Mouse (Mus musculus) frontal cortex, postnatal 36 days (tissue): ENCODE data around the gene Sf3b5.
A peak's percentile ranks its signal among the peaks of the same experiment; 100 is the strongest.
"Not testable (repeated sequence)": the region's sequence is repeated elsewhere in the genome, so short reads cannot be mapped to it uniquely, and the experiment has no call there.

Experiments used
- DNase-seq, 2 experiments: peaks; one replicate each; pipeline ENCODE4 v3.0.0; 2022; ENCODE audit warnings: low spot score in 2 of 2

The Sf3b5 gene

DNA sequence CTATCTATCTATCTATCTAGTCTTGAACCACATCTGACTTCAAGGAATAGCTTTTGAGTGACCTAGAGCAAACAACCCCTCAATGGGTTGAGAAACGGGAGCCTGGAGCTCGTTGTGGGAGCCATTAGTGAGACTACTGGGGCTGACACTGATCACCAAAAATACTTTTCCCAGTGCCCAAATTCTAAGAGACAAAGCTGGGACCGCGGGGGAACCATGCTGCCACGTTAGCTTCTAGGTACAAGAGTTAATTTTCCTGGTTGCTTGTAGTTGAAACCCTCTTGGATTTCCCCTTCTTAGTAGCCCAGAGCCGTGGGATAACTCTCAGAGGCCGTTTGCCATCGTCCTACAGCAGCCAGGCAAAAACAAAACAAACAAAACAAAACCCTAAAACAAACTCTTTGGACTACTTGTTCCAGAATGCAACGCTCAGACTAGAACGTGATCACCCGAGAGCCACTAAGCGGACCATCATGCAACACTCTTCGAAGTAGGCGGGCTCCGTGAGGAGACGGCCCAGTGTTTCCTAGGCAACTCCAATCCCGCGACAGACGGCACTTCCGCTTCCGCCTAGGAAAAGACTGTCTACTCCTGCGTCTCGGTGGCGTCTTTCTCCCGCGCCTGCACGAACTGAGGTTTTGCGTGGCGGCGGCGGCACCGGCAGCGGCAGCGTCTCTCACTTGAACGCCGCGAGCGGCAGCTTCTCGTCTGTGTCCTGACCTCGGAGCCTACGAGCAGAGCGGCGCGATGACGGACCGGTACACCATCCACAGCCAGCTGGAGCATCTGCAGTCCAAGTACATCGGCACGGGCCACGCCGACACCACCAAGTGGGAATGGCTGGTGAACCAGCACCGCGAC is 3.0 kb downstream of the Sf3b5 start:
- DNase-seq: peak; percentile 95 to 98

DNA sequence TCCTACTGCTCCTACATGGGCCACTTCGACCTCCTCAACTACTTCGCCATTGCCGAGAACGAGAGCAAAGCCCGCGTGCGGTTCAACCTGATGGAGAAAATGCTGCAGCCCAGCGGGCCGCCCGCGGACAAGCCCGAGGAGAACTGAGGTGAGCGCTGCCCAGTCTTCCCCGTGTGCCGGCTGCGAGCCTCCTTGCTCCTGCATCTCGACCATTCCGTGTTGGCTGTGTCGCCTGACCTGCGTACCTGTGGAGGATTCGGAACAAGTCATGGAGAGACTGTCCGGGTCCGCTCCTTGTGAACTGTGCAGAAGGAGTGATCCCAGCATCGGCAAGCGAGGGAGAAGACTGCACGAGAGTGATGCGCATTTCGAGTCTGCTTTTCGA is 3.6 kb downstream of the Sf3b5 start:
- DNase-seq: no peak

DNA sequence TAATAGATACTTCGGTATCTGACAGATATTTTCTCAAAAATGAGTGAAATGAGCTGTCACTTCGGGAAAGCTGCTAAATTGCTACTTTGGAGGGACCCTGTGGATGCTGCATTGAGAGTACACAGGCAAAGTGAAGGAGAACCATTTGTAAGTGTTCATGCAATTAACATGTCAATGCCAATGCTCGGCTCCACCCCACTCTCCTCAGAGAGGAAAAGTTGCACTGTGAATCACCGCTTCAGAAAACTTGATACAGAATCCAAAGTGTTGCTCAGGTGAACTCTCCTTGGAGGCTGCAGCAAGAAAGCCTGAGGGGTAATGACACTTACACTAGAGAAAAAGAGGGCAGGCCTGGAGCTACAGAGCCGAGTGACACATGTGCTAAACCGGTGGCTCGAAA is 8.9 kb downstream of the Sf3b5 start:
- no peak for DNase-seq

DNA sequence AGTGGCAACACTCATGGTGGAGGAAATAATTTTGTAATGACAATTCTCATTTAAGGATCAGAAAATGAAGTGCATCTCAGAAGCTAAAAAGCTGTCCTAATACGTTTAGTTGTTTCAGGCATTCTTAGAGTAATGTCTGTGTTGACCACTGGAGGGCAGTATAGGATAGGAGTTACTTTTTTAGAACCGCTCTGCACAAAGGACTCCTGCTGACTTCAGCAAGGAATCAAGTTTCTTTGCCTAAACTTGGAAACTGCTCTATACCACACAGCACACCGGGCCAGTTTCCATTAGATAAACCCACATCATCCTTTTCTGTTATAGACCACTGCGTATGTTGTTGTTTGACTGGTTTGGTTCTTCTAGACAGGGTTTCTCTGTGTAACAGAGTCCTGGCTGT is 11.4 kb downstream of the Sf3b5 start:
- peak; percentile 29 to 86 for DNase-seq

DNA sequence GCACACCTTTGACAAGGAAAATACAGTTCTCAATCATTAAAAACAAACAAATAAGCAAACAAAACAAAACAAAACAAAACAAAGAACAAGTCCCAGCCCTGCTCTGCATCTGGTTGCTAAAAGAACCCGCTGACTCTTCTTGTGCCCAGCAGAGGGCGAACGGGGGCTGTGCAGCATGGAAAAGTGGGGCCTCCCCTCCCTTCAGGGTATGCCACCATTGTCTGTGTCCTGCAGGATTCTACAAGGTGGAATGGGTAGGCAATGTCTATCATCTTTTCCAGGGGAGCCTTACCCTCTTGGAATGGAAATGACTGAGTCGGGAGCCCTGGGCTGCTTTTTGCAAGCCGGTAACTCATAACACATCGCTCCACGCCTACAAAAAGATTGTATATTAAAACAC is 13.4 kb downstream of the Sf3b5 start:
- peak in 1 of 2 experiments; percentile 35 for DNase-seq

DNA sequence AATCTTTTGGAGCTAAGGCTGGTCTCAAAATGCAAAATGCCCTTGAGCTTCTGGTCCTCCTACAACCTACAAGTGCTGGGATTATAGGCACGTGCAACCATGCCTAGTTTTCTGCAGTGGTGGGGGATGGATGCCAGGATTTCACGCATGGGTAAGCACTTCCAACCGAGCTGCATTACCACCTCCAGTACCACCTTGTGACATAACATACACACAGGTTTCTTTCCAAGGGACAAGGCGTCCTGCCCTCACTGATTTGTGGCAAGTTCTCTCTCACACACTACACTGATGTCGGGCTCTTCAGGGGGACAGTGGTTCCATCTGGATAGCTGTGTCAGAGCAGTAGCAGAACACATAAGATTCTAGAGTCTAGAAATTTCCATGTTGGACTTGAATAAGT is 13.9 kb downstream of the Sf3b5 start:
- no peak for DNase-seq

DNA sequence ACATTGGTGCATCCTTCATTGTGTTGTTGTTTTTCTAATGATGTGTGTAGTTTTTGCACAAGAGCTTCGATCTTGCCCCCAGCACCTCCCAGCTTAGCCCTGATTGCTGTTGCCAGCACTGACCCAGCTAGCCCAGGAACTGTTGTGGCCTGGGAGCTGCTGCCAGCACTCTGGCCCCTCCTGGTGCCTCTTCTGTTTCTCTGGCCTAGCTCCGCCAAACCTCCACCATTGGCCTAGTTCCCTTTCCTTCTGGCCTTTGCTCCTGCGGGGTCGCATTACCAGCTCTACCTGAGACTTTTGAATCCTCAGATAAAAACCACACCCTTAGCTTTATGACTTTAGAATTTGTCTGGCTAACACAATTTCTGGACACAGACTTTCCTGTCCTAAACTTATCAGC is 17.0 kb downstream of the Sf3b5 start:
- no peak for DNase-seq

DNA sequence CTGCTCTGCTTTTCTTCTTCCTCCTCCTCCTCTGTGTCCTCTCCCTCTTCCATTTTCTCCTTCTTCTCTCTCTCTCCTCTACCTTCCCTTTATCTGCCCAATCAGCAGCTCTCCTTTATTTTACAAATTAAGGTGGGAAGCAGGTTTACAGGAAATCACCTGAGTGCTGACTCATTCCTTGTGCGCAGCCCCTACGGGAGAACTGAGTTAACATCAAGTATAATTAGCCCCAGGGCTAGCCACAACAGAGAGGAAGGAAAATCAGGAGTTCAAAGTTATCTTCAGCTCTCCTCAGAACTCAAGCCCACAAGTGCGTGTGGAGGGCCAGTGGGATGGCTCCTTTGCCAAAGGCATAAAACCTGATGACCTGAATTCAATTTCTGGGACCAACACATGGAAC is 18.8 kb downstream of the Sf3b5 start:
- DNase-seq: not testable (repeated sequence)

DNA sequence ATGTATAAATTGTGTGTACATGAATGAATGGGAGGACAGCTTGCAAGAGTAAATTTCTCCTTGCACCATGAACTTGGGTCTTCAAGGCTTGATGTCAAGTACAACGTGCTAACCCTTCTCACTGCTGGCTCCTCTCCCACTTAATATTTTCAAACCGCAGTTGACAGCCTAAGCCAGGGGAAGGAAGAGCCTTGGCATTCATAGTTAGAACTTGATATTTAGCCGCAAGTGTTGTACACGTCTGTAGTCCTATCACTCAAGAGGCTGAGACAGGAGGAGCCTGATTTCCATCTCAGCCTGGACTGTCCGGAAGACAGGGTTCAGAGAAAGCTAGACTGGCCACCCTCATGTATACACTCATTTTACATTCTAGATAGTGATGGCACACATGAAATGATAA is 22.6 kb downstream of the Sf3b5 start:
- DNase-seq: no peak

DNA sequence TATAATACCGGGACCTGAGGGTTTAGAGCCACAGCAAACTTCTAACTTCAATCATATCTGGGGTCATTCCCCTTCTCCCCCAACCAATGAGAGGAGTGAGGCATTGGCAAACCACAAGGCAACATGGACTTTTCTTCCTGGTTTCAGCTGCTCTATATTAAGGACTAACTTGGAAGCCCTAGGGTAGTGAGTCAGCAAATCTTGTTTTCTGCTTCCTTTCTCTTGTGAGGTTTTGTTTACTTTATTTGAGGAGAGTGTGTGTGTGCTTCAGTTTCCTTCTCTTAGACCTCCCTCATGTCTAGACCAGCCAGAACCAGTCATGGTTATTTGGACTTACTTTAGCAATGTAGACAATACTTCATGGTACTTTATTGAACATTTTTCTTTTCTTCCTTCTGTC is 23.1 kb downstream of the Sf3b5 start:
- DNase-seq: no peak

DNA sequence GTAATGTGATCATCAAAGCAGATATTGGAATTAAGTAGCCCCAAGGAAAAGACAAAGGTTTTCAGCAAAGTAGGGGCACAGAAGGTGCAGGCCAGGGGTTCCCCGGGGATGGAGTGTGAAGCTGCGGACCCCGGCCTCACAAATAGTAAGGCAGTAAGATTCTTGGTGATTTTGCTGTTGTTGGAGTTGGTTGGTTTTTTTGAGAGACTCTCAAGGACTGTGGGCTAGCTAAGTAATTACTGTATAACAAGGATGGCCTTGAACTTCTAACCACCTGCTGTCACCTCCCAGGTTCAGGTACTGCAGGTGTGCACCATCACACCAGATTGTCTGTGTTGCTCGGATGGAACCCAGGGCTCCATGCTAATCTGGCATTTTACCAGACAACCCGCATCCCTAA is 24.3 kb downstream of the Sf3b5 start:
- DNase-seq: no peak

DNA sequence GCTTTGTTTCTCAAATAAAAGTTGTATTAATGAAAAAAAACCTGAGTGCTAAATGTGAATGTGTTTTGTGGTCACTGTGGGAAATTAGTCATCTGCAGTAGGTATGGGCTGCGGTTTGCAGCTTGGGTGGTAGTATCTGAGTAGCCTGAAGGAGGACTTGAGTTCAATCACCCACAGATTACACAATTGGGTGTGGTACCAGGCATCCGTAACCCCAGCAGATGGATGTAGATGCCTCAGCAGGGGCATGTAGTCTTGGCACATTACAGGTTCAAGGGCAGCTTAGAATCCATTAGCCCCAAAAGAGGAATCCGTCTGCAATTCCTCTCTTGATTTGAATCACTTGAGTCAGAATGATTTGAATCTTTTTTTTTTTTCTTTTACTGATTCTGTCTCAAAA is 30.1 kb downstream of the Sf3b5 start:
- DNase-seq: no peak

DNA sequence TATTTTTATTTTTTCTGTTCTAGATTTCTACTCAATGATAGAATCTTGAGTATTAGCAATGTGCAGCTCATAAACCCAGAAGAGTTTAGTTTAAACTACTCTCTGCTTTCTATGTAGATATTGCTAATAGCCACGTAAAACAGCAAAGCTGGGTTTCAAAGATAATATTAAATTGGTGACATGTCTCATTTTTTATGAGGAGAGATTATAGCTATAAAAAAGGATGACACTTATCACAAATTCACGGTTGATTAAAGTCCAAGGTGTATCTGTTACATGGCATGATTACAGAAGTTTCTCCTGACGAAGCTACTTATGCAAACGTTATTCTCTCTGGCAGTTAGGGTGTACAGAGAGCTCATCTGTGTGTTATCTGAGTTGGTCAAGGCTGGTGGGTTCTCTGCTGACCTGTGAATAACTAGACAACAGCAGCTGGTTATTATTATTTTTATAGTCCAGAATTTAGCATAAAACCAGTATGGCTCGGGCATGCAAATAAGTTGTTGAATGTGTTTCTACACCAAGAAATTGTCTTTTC is 34.6 kb downstream of the Sf3b5 start:
- no peak for DNase-seq

DNA sequence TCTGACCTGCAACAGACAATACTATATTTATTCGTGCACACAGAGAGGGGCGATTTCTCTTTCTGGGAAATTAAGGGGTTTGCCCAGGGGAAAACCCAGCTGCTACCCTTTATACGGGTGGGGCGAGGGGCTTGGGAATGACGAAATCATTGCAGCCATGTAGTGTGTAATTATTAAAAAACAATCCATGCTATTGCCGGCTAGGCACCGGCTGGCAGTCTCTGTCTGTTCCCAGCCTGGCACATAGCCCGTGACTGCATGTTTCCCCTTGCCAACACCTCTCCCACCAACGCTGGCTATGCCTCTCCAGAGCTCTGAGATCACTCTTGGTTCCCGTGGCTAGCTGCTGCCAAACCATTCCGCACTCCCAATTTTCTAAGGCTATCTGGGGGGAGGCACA is 39.5 kb downstream of the Sf3b5 start:
- no peak for DNase-seq

DNA sequence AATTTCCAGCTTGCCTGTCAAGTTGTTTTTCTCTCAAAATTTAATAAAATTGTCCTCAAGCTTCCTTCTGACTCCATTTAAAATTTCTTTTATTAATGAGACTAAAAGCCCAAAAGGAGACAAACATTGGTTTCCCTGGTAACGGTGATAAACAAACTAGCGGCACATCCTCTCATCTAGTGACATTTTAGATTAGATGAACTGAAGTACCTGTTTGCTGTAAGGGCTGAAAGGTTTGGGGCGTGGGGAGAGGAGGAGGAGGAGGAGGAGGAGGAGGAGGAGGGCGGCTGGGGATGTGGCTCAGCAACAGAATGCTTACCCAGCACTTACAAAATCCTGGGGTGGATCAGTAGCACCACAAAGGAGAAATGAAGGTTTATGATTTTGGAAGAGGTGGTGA is 42.7 kb downstream of the Sf3b5 start:
- no peak for DNase-seq

DNA sequence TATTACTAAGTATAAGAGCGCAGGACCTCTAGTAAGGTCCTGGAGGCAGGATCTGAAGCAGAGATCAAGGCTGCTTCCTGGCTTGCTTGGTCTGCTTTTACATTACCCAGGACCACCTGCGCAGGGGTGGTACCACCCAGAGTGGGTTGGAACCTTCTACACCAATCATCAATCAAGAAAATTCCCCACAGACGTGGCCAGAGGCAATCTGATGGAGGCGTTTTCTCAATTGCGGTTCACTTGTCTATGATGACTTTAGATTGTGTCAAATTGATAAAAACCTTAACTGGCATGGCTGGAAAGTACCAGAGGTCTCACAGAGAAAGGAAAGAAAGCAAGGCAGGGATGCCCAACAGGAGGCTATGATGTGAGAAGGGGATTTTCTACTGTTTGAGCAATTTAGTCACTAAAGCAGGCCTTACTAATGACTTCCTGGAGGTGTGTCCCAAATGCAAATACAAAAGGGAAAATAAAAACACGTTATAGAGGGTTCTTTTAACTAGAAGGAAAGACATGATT is 51.8 kb downstream of the Sf3b5 start:
- no peak for DNase-seq
